Mouse (Mus musculus): ENCODE data around the gene Zfhx3.

- TF ChIP-seq POLR2A (IDR thresholded peaks at IDR 0.05; ENCODE audit: insufficient read depth, low read length) (no peak), EP300 (IDR thresholded peaks at IDR 0.05; ENCODE audit: insufficient read depth, low read depth, low read length) (no peak), CTCF (IDR thresholded peaks at IDR 0.05; ENCODE audit: low read depth, low read length) (no peak)
These were observed 2.3 kb upstream of the Zfhx3 start for GRCm38 (mm10) chr8:107940181-107940580.
